Mouse (Mus musculus) liver, embryonic 14.5 days (tissue): Measurements from ENCODE around the gene Ttyh2.

Source experiments
- CTCF ChIP-seq: IDR thresholded peaks from 2 replicates; pipeline ENCODE4 v1.5.1; 2016; ENCODE audit warnings: antibody characterized with exemption, low read depth, control low read depth
- EP300 ChIP-seq: IDR thresholded peaks from 2 replicates; pipeline ENCODE4 v1.6.1; 2016; ENCODE audit warnings: antibody characterized with exemption, low read depth

- TF ChIP-seq CTCF (no peak), EP300 (no peak)
These were observed 36.6 kb downstream of the Ttyh2 start for GRCm38 (mm10) chr11:114711861-114712260.
